Mouse (Mus musculus) adrenal gland, postnatal 10 days (tissue): ENCODE results near the gene Cartpt. TPM values are rescaled to one million over a fixed set of nuclear protein-coding genes. Genes with fewer than 3 reads are reported as not detected.
"Not testable (repeated sequence)": the region's sequence is repeated elsewhere in the genome, so short reads cannot be mapped to it uniquely, and the experiment has no call there.

Source experiments
- DNase-seq: peaks from one replicate; pipeline ENCODE4 v3.0.0; 2021; ENCODE audit warnings: mixed read lengths
- total RNA-seq, 2 experiments: library from RNA; stranded (reverse); gene quantifications; 2 replicates each; pipeline ENCODE4 v1.2.3; 2021

Gene Cartpt
- total RNA-seq, 2 experiments from 2014 or later = 8.1 to 11.7 TPM

GRCm38 (mm10) chr13:99857336-99857735, 43.6 kb downstream of the Cartpt start:
- no peak for DNase-seq

GRCm38 (mm10) chr13:99855229-99855628, 45.7 kb downstream of the Cartpt start:
- no peak for DNase-seq

GRCm38 (mm10) chr13:99853131-99853530, 47.8 kb downstream of the Cartpt start:
- DNase-seq = no peak

GRCm38 (mm10) chr13:99852416-99852815, 48.5 kb downstream of the Cartpt start:
- DNase-seq = not testable (repeated sequence)

DNA sequence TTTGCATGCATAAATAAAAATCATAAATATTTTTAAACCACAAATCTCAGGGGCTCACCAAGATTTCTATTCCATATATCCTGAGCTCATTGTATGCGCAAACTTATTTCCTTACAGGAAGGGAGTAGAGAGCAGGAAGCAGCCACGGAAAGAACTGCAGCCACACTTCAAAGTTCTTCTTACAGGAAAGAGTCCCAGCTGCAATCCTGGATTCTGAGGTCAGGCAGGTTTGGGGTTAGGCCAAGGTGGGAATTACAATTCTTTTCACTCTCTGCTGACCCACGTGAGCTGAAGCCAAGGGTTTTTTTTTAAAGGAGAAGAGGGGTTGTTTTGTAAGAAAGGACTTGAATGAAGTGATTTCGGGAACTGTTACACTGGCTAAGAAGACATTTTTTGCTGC, 49.9 kb downstream of the Cartpt start:
- DNase-seq = peak; percentile 11

- peak; percentile 18 for DNase-seq
Measured at GRCm38 (mm10) chr13:99849597-99849996, 51.3 kb downstream of the Cartpt start.

Other genes with a start within 250 kb of the Cartpt start
- 10 to 100 TPM; 79.5 to 88.6 TPM for gene Mccc2, start 114.5 kb upstream of the Cartpt start, total RNA-seq
- gene Bdp1, start 203.0 kb upstream of the Cartpt start, total RNA-seq = 10 to 100 TPM; 31.8 to 32.9 TPM
- gene Serf1, start 206.9 kb upstream of the Cartpt start, total RNA-seq = 10 to 100 TPM; 25.9 to 29.3 TPM
- 10 to 100 TPM; 32.8 to 33.7 TPM for gene Smn1, start 223.8 kb upstream of the Cartpt start, total RNA-seq